Mouse (Mus musculus): ENCODE measurements around the gene Pdzd7. TPM values are rescaled to one million over a fixed set of nuclear protein-coding genes. Genes with fewer than 3 reads are reported as not detected.

Gene Pdzd7
- polyA plus RNA-seq, 1 experiment from 2014 or later = 0.80 TPM

DNA sequence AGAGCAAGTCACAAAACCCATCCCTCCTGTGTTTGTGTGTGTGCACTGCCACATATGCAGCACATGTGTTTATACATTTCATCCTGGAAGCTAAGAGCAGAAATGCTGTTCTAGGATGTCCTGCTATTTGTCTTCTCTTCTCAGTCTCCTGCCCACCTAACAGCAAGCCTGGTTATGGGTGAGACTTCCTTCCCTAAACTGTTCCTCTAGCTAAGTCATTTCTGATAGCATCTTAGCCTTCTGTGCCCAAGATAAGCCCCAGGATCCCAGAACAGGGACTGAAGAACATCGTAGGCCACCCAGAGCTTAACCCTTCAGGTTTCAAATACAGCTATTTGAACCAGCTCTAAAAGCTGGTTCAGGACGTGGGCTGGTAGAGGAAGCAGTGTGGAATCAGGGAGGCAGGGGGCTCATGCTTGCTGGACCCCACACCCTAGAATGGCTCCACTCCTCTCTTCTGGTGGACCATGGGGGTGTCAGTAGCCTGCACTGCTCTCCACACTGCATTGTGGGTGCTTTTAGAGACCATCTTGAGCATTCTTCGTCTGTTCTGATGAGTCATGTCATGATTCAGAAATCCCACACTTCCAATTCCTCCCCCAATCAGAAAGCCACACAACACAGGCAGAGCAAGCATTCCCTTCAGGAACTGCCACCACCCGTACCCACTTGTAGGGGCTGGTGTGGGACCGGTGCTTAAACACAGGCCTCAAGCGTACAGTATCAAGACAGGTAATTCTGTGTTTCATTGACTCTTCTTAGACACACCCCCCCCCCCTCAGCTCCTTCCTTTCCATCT lies 9.6 kb upstream of the Pdzd7 start:
- no peak for ATAC-seq (replicated peaks; ENCODE audit: low FRiP score, low read depth)
- H3K9ac ChIP-seq (ENCODE audit: low read depth, low read length) = no peak overlapping the region
- 80% methylated on average over 6 of the region's 6 CpGs for WGBS
- no peak overlapping the region for H3K4me3 ChIP-seq (replicated peaks; ENCODE audit: low read depth, low read length)
- H3K4me1 ChIP-seq (replicated peaks; ENCODE audit: insufficient read depth, low read length) = peaks cover 13% of the 10 kb centered on the region
- TF ChIP-seq CTCF (IDR thresholded peaks at IDR 0.05; ENCODE audit: low read depth) = no peak
- H3K27ac ChIP-seq = no peak overlapping the region
- no peaks in the 10 kb centered on the region for H3K9me3 ChIP-seq (replicated peaks; ENCODE audit: low read length)
- no peak overlapping the region for H3K4me2 ChIP-seq (ENCODE audit: low read length)
- H3K27me3 ChIP-seq (ENCODE audit: insufficient read depth, low read length) = no peaks in the 10 kb centered on the region
- peaks cover 17% of the 10 kb centered on the region; the same call in 1 of the 2 replicates for H3K36me3 ChIP-seq (ENCODE audit: insufficient read depth, low read length)
- no peak for DNase-seq (ENCODE audit: low spot score)

GRCm38 (mm10) chr19:45053451-45053850 lies 7.9 kb upstream of the Pdzd7 start:
- peaks cover 13% of the 10 kb centered on the region for H3K4me1 ChIP-seq (replicated peaks; ENCODE audit: insufficient read depth, low read length)
- H3K27me3 ChIP-seq (ENCODE audit: insufficient read depth, low read length) = no peaks in the 10 kb centered on the region
- H3K9ac ChIP-seq (ENCODE audit: low read depth, low read length) = no peak overlapping the region
- H3K4me3 ChIP-seq (replicated peaks; ENCODE audit: low read depth, low read length) = no peak overlapping the region
- 77% methylated on average over 8 of the region's 8 CpGs for WGBS
- TF ChIP-seq CTCF (IDR thresholded peaks at IDR 0.05; ENCODE audit: low read depth) = no peak
- ATAC-seq (replicated peaks; ENCODE audit: low FRiP score, low read depth) = no peak
- no peak for DNase-seq (ENCODE audit: low spot score)
- H3K4me2 ChIP-seq (ENCODE audit: low read length) = no peak overlapping the region
- H3K36me3 ChIP-seq (ENCODE audit: insufficient read depth, low read length) = peaks cover 24% of the 10 kb centered on the region; the same call in 1 of the 2 replicates
- H3K9me3 ChIP-seq (replicated peaks; ENCODE audit: low read length) = no peaks in the 10 kb centered on the region
- no peak overlapping the region for H3K27ac ChIP-seq

DNA sequence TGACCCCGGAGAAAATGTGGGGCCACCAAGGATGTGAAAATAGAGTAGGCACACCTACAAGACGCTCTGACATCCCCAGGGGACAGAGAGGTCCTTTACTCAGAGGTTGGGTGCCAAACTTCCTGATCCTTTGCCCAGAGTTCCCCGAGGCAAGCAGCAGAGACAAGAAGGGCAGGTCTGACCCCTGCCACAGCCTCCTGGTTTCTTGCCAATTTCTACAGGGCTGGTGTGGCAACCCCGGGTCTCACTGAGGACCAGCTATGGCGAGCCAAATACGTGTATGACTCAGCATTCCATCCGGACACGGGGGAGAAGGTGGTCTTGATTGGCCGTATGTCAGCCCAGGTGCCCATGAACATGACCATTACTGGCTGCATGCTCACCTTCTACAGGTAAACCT lies 4.0 kb upstream of the Pdzd7 start:
- no peaks in the 10 kb centered on the region for H3K9me3 ChIP-seq (replicated peaks; ENCODE audit: low read length)
- 81% methylated on average over 9 of the region's 9 CpGs for WGBS
- H3K36me3 ChIP-seq (ENCODE audit: insufficient read depth, low read length) = peaks cover 24% of the 10 kb centered on the region; the same call in 1 of the 2 replicates
- peaks cover 14% of the 10 kb centered on the region for H3K4me1 ChIP-seq (replicated peaks; ENCODE audit: insufficient read depth, low read length)
- TF ChIP-seq CTCF (IDR thresholded peaks at IDR 0.05; ENCODE audit: low read depth) = no peak
- H3K9ac ChIP-seq (ENCODE audit: low read depth, low read length) = no peak overlapping the region
- H3K27ac ChIP-seq = no peak overlapping the region
- no peak overlapping the region for H3K4me2 ChIP-seq (ENCODE audit: low read length)
- 0 out of 2 replicates have a peak, but pooled peaks cover 2% of the 10 kb centered on the region for H3K27me3 ChIP-seq (ENCODE audit: insufficient read depth, low read length)
- DNase-seq (ENCODE audit: low spot score) = no peak
- ATAC-seq (replicated peaks; ENCODE audit: low FRiP score, low read depth) = no peak
- no peak overlapping the region for H3K4me3 ChIP-seq (replicated peaks; ENCODE audit: low read depth, low read length)

DNA sequence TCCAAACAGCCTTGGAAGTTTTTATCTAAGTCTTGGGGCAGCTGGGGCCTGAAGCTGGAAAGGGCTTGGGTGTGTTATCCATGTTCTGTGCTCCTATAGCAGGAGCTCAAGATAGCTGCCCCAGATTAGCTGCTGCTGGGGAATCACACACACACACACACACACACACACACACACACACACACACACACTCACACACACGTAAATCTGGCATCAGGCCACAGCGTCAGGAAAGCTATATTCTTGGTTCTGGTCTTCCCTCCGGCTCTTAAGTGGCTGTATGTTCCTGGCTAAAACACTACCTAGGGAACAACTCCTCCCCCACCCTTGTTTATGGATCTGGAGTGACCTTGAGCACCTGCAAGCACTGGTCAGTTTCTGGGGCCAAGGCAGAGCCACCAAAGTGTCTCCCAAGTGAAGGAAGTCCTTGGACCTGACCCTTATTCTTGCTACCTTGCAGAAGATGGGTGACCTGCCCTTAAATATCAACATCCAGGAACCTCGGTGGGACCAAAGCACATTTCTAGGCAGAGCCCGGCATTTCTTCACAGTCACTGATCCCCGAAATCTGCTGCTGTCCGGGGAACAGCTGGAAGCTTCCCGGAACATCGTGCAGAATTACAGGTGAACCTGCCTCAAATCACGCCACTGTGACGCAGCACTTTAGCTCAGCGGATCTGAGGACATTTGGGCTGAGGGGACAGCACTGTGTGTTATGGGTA lies 3.3 kb upstream of the Pdzd7 start:
- Histone ChIP-seq H3K9me3 (replicated peaks; ENCODE audit: low read length) (no peaks in the 10 kb centered on the region), H3K36me3 (ENCODE audit: insufficient read depth, low read length) (peaks cover 20% of the 10 kb centered on the region; the same call in 1 of the 2 replicates), H3K4me2 (ENCODE audit: low read length) (peak overlapping the region; percentile 91), H3K4me3 (replicated peaks; ENCODE audit: low read depth, low read length) (peak overlapping the region; percentile 52), H3K9ac (ENCODE audit: low read depth, low read length) (no peak overlapping the region), H3K27ac (peak overlapping the region; percentile 93), H3K27me3 (ENCODE audit: insufficient read depth, low read length) (0 out of 2 replicates have a peak, but pooled peaks cover 4% of the 10 kb centered on the region), H3K4me1 (replicated peaks; ENCODE audit: insufficient read depth, low read length) (peaks cover 14% of the 10 kb centered on the region)
- DNase-seq (ENCODE audit: low spot score) = no peak
- no peak for TF ChIP-seq CTCF (IDR thresholded peaks at IDR 0.05; ENCODE audit: low read depth)
- WGBS = 70% methylated on average over 12 of the region's 12 CpGs
- no peak for ATAC-seq (replicated peaks; ENCODE audit: low FRiP score, low read depth)

DNA sequence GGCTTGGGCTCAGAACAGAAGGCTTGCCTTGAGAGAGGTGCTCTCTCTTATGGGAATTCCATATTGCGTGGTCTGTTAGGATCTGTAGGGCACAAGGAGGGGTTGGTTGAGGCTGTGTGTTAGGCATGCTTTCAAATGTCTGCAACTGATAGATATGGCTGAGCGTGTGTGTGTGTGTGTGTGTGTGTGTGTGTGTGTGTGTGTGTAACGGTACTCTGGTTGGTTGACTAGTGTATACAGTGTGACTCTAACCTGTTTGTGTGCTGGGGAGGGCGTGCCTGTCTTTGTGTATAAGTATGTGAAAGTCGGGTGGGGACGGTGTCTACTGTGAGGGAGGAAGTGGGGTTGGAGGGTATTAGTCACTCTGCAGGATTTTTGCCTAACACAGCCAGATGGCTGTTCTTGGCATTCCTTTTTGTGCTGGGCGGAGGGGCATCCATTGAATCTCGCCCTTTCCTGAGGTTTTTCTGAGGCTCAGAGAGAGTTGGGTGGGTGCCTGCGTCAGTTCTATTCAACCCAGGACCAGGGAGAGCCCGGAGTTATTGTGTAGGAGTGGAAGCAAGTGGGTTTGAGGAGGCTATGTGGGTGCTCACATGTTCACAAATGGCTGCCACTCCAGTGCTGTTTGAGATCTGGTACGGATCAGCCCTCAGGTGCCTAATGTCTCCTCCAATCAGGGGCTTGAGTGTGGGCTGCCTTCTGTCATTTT lies 2.6 kb upstream of the Pdzd7 start:
- DNase-seq (ENCODE audit: low spot score) = peak; percentile 78
- Histone ChIP-seq H3K27me3 (ENCODE audit: insufficient read depth, low read length) (0 out of 2 replicates have a peak, but pooled peaks cover 4% of the 10 kb centered on the region), H3K4me2 (ENCODE audit: low read length) (peak overlapping the region; percentile 91), H3K36me3 (ENCODE audit: insufficient read depth, low read length) (peaks cover 18% of the 10 kb centered on the region; the same call in 1 of the 2 replicates), H3K9me3 (replicated peaks; ENCODE audit: low read length) (no peaks in the 10 kb centered on the region), H3K27ac (peak overlapping the region; percentile 93), H3K4me1 (replicated peaks; ENCODE audit: insufficient read depth, low read length) (peaks cover 14% of the 10 kb centered on the region), H3K4me3 (replicated peaks; ENCODE audit: low read depth, low read length) (peak overlapping the region; percentile 52), H3K9ac (ENCODE audit: low read depth, low read length) (peak overlapping the region; percentile 64)
- peak; percentile 47 for ATAC-seq (replicated peaks; ENCODE audit: low FRiP score, low read depth)
- TF ChIP-seq CTCF (IDR thresholded peaks at IDR 0.05; ENCODE audit: low read depth) = no peak
- 22% methylated on average over 11 of the region's 11 CpGs for WGBS
